Mouse (Mus musculus): ENCODE measurements around the gene Tcf7l2.

Tcf7l2 gene

GRCm38 (mm10) chr19:55741439-55741928 lies at the start of gene Tcf7l2:
TSS of gene Tcf7l2 (plus strand) at chr19:55741820.
- DNase-seq: peak; percentile 82 to 83

GRCm38 (mm10) chr19:55694651-55695050 lies 47.0 kb upstream of the Tcf7l2 start:
- no peak for DNase-seq

- no peak for DNase-seq
Observed at GRCm38 (mm10) chr19:55695418-55695817, 46.2 kb upstream of the Tcf7l2 start.

GRCm38 (mm10) chr19:55698892-55699291 lies 42.7 kb upstream of the Tcf7l2 start:
- no peak for DNase-seq

- no peak for DNase-seq
Observed at GRCm38 (mm10) chr19:55700214-55700568, 41.4 kb upstream of the Tcf7l2 start.

- no peak for DNase-seq
Observed at GRCm38 (mm10) chr19:55700569-55701282, 40.9 kb upstream of the Tcf7l2 start.

GRCm38 (mm10) chr19:55701283-55701633 lies 40.4 kb upstream of the Tcf7l2 start:
- DNase-seq: no peak

GRCm38 (mm10) chr19:55702081-55702480 lies 39.5 kb upstream of the Tcf7l2 start:
- DNase-seq: no peak

GRCm38 (mm10) chr19:55702716-55703115 lies 38.9 kb upstream of the Tcf7l2 start:
- no peak for DNase-seq

GRCm38 (mm10) chr19:55704071-55704470 lies 37.5 kb upstream of the Tcf7l2 start:
- DNase-seq: no peak

- no peak for DNase-seq
Observed at GRCm38 (mm10) chr19:55706300-55706699, 35.3 kb upstream of the Tcf7l2 start.

GRCm38 (mm10) chr19:55706806-55707205 lies 34.8 kb upstream of the Tcf7l2 start:
- DNase-seq: no peak

GRCm38 (mm10) chr19:55708031-55708554 lies 33.5 kb upstream of the Tcf7l2 start:
- no peak for DNase-seq

- DNase-seq: no peak
Observed at GRCm38 (mm10) chr19:55710841-55711240, 30.8 kb upstream of the Tcf7l2 start.

GRCm38 (mm10) chr19:55711701-55712100 lies 29.9 kb upstream of the Tcf7l2 start:
- no peak for DNase-seq

- no peak for DNase-seq
Observed at GRCm38 (mm10) chr19:55712678-55713077, 28.9 kb upstream of the Tcf7l2 start.

- no peak for DNase-seq
Observed at GRCm38 (mm10) chr19:55714015-55714414, 27.6 kb upstream of the Tcf7l2 start.

GRCm38 (mm10) chr19:55714665-55715064 lies 27.0 kb upstream of the Tcf7l2 start:
- DNase-seq: no peak

GRCm38 (mm10) chr19:55719083-55719482 lies 22.5 kb upstream of the Tcf7l2 start:
- DNase-seq: no peak

GRCm38 (mm10) chr19:55719524-55720408 lies 21.9 kb upstream of the Tcf7l2 start:
- DNase-seq: no peak

- DNase-seq: no peak
Observed at GRCm38 (mm10) chr19:55720409-55721092, 21.1 kb upstream of the Tcf7l2 start.

- DNase-seq: no peak
Observed at GRCm38 (mm10) chr19:55722376-55722775, 19.2 kb upstream of the Tcf7l2 start.

- DNase-seq: no peak
Observed at GRCm38 (mm10) chr19:55729376-55729775, 12.2 kb upstream of the Tcf7l2 start.

Data from B cell, adult 2 months (primary cell).